Mouse (Mus musculus) common myeloid progenitor, adult 5-6 weeks (primary cell): ENCODE results near the gene Acvr1b. TPM values are rescaled to one million over a fixed set of nuclear protein-coding genes. Genes with fewer than 3 reads are reported as not detected.

Experiments
- ATAC-seq: replicated peaks from 2 replicates; pipeline ENCODE4 v1.8.0; 2016; ENCODE audit warnings: low read depth, mild to moderate bottlenecking, moderate TSS enrichment, inconsistent platforms; ENCODE audit not compliant: poor library complexity, severe bottlenecking
- total RNA-seq: library from RNA; stranded (forward); fragments of 200-1000, 187-1606 nt; gene quantifications from 2 replicates; pipeline ENCODE4 v1.2.3, GENCODE M21; 2017

Acvr1b gene
- total RNA-seq, 1 experiment from 2014 or later: 13.4 TPM

DNA sequence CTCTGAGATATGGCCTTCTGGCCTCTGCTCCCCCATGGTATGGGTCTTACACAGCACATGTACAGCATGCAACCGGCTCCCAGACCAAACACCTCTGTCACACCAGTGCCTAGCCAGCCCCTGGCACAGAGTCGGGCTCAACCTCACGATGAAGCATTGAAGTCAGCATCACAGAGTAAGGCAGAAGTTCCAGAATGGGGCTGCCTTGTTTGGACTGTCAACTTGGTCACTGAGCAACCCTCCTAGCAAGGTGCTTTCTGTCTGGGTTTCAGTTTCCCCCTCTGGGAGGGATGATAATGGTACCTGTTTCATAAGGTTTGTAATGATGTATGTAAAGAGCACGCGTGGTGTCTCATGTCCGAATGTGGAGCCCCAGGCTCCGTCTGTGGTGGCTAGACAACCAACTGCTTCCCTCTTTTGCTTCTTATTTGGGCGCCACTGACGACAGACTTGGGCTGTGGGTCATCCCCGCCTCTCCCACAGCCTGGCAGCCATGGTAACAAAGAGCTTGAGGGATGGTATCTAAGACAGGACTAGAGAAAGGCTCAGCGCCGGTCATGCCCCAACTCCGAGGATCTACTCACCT lies 49.1 kb downstream of the Acvr1b start:
- ATAC-seq: peak; percentile 45

DNA sequence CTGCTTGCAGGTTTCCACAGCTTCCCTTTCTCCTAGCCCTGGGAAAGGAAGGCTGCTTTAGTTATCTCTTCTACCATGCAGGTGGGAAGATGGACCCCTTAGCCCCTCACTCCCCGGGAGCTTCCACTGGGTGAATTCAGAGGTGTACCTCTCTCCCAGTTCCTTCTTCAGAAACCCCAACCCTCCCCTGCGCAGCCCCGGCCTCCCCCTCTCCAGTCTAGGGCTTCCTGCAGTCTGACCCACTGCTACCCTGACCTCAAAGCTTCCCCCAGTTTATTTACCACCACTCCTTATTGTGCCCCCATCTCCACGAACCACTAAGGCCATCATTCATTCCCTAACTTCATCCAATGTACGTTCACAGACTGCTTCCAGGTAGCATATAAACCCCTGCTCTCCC lies 49.7 kb downstream of the Acvr1b start:
- no peak for ATAC-seq

DNA sequence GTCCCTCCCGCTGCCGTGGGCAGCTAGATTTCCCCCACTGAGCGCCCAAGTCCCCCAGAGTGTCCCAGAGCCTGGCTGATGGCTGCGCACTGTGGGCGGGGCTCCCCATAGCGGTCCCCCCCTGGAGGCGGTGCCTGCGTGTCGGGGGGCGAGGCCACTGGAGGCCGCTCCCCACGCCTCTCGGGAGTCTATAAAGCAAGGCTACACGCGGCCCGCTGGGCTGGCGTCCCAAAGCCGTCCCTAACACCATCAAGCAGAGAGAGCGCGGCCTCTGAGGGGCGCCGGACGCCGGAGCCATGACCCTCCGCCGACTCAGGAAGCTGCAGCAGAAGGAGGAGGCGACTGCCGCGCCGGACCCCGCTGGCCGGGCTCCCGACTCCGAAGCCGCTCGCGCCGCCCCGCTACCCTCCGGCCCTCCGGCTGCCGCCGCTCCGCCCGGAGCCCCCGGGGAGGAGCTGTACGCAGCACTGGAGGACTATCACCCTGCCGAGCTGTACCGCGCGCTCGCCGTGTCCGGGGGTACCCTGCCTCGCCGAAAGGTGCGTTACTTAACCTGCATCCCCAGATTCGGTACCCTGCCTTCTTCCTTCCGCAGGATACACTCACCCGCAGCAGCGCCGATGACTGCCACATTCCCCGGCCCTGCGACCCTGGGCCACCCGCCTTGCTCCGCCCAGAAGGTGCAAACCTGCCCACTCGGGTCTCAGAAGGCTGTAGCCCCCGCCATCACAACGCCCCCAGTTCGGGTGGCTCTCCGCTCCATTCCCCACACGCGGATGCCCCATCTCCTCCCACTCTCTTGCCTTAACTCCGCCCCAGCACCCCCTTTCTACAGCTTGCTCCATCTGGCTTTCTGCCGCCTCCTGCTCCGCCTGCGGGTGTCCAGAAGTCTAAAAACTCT lies 50.4 kb downstream of the Acvr1b start, which contains the start of gene Grasp:
Gene Grasp (plus strand): TSS at position 183 of the 901 bp plus-strand sequence.
- peak; percentile 67 for ATAC-seq

DNA sequence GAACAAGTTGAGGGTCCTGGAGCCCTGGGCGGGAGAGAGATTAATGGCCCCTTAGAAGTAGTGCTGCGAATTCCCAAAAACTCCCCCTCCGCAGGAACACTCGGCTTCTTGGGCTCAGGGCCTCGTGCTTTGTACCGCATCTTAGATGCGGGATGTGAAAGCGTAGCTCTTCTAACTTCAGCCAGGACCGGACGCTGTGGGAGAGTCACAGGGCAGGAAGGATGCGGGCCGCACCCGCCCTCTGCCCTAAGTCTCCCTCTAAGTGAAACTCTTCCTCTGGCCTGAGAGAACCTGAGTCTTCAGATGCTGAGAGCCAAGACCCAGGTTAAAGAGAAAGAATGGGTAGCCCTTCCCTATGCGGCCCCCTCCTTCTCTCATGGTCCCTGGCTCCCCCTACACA lies 51.1 kb downstream of the Acvr1b start:
- 0 out of 2 replicates have a peak, but pooled peaks have one; percentile 4 for ATAC-seq

DNA sequence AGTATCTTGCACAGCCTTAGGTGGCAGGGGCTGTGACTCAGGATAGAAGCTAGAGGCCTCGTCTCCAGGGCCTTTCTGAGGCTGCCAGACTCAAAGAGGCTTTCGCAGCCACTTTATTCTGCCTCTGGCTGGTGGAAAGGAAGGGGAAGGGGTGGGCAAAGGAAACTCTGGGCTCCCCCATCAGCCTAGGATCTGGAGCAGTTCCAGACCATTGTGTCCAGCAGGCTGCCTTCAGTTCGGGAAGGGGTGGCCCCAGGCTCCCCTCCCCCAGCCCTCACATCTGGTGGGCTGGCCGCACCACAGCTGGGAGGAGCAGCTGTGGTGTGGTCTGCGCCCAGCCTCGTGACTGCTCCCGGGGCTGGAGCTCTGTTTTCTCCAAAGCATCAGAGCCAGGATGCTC lies 54.1 kb downstream of the Acvr1b start:
- no peak for ATAC-seq

DNA sequence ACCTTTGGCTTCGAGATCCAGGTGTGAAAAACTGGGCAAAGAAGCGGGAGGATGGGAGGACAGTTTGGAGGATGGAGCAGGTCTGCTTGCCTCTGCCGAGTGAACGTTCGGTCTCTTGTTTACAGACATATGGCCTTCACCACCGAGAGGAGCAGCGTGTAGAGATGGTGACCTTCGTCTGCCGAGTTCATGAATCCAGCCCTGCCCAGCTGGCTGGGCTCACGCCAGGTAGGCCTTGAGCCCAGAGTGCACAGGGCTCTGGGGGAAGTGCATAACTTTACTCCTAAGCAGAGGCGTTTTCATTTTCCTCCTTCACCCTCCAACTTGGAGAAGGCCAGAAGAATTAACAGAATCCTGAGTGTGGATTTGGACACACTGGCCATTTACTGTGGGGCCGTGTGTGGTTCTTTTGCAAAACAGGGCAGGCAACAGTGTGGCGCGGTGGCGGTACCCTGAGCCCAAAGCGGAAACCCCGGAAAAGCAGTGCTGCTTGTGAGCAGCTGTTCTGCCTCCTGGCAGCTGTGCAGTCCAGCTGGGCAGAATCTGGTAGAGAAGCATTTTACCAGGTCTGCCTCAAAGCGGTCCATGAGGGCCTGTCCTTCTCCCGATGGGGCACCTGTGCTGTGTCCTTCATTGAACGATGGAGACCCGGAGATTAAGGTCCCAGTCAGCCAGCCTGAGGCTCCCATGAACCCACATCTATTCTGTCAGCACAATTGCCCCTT lies 55.2 kb downstream of the Acvr1b start:
- no peak for ATAC-seq

DNA sequence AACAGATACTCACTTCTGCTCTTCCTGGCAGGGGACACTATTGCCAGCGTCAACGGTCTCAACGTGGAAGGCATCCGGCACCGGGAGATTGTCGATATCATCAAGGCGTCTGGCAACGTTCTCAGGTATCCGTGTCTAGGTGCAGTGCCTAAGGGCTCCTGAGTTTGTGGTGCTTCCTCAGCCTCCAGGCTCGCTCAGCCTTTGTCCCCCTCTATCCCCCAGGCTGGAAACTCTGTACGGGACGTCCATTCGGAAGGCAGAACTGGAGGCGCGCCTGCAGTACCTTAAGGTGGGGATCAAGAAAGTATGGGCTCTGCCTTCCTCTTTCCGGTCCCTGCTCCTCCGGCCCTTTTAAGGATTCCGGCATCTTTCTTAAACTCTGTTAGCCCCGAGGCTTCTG lies 56.6 kb downstream of the Acvr1b start:
- ATAC-seq: no peak

DNA sequence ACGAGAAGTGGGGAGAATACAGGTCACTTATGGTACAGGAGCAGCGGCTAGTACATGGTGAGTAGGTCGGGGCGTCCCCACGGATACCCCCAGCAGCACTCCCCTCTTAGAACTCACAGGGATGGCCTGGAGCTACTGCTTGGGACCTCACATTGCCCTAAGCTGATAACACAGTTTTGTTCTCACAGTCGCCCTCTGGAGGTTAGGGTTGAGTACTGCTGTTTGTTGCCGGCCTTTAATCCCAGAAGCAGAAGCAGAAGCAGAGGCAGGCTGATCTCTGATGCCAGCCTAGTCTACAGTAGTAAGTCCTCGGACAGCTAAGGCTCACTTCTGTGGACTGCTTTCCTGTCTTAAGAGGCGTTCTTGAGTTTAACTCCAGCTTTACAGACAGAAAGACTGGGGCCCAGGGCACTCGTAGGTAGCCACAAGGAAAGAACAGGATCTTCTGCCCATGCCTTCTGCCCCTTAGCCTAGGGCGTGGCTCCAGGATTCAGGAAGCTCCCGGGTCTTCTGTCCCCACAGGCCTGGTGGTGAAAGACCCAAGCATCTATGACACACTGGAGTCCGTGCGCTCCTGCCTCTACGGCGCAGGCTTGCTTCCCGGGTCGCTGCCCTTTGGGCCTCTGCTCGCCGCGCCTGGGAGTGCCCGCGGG lies 57.3 kb downstream of the Acvr1b start:
- ATAC-seq: peak; percentile 36; the same call in 1 of the 2 replicates

DNA sequence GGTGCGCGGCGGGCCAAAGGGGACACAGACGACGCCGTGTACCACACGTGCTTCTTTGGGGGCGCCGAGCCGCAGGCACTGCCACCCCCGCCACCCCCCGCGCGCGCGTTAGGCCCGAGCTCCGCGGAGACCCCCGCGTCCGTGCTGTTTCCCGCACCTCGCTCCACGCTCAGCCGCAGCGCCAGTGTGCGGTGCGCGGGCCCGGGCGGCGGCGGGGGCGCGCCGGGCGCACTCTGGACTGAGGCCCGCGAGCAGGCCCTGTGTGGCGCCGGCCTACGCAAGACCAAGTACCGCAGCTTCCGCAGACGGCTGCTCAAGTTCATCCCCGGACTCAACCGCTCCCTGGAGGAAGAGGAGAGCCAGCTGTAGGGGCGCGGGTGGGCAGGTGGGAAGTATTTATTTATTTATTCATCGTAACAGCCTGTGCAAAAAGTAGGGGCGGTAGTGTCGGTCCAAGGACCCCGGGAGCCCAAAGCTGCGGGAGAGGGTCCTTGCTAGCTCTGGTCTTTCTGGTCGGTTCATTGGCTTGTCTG lies 57.8 kb downstream of the Acvr1b start:
- no peak for ATAC-seq

DNA sequence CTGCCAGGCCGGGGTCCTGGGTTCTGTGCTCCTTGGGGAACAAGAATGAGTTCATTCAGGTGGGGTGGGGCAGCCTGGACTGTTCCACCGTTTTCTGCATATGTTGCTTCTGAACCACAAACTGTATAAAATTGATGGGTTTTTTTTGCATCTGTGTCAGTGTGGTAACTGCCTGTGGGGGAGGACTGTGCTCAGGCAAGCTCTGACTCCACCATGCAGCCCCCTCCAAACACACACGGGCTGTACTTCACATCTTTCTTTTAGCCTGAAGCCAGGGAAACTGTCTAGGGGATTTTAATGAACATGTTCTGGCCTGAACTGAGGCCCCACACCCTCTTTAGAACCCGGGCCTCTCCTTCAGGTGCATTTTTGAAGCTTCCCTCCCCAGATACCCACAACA lies 58.7 kb downstream of the Acvr1b start:
- ATAC-seq: no peak

DNA sequence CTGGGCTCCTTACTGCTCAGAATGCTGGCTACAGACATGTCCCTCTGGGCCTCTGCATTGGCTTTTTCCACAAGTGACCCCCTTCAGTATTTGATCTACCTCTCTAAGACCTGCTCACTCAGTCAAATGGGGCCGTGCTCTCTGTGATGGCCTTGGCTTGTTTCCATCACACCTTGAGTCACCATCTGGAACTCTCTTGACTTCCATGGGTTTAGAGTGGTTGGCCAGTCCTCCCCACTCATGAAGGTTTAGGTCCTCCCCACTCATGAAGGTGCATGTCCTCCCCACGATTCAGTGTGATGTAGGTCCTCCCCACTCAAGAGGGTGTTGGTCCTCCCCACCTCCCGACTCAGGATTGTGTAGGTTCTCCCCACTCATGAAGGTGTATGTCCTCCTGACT lies 59.3 kb downstream of the Acvr1b start:
- no peak for ATAC-seq

DNA sequence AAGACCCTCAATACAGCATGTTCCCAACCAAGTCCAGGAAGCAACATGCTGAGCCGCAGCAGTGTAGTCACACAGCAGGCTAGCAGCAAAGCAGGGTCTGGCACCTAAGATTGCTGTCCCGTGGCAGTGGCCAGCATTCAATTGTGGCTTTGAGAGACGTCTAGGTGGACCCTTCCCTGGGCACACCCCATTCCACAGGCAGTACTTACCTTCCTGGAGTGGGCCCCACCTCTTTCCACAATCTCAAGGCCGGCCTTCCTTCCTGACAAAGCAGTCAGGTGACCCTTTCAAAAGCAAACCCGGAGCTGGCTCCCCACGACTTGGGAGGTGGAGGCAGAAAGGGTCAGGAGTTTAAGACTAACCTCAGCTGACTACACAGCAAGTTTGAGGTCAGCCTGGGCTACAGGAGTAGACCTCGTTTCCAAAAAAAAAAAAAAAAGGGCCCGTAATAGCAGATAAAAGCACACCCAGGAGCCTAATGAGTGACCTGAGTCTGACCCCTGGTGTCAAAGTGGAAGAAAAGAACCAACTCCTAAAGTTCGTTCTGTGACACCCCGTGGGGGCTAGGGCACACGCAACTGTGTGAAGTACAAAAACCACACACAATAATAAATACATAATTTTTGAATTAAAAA lies 59.9 kb downstream of the Acvr1b start:
- ATAC-seq: no peak

- ATAC-seq: no peak
Measured at GRCm38 (mm10) chr15:101234611-101235341, 60.9 kb downstream of the Acvr1b start.

- no peak for ATAC-seq
Measured at GRCm38 (mm10) chr15:101235342-101235698, 61.5 kb downstream of the Acvr1b start.

DNA sequence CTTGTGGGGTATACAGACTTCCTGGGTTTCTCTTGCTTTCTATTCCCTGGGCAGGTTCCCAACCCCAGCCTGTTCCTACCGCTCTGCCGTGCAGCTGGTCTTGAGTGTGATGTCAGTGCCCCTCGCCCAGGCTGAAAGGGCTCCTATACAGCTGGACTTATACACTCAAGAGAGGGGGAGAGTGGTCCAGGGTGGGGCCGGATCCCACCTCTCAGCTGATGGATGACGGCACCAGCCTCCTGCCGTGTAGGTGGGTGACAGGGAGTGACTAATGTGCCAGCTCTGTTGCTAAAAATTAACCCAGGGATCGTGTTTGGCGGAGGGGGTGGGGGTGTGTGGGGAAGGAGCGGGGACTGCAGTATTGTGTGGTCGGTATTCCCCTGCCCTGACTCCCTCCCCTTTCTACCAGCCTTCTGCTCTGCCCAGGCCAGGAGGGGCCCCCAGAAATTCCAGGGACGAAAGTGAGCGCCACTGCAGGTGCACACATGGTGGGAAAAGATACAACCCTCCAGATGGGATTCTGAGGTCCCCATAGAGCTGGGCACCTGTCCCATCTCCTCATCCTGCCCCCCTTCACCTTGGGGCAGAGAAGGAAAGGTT lies 62.0 kb downstream of the Acvr1b start:
- ATAC-seq: no peak

- ATAC-seq: peak; percentile 62
Measured at GRCm38 (mm10) chr15:101236878-101237277, 63.0 kb downstream of the Acvr1b start.

DNA sequence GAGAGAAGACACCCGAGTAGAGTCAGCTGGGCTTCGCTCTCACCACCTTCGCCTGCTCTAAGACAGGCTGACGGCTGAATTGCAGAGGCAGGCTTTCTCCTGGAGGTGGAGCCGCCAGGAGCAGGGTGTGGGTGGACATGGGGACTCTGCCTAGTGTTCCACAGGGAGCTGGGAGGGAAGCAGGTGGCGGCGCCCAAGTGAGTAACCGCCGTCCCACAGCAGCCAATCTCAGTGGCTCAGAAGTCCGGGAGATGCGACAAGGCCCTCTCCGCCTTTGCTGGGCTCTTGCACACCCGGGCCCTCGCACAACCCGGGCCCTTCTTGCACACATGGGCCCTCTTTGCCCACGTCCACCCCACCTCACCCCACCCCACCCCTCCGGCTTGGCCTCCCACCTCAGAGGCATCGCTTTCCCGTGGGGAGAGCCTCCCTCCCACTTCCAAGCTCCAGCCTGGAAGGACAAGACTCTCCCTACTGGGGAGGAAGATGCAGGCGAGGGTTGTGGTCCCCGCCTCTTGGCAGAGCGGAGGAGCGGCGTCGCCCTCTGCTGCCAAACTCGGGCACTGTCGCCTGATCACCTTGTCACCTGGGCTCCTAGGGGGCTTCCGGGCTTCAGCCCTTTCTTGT lies 65.1 kb downstream of the Acvr1b start:
- ATAC-seq: no peak

- no peak for ATAC-seq
Measured at GRCm38 (mm10) chr15:101239821-101240220, 66.0 kb downstream of the Acvr1b start.
